Mouse (Mus musculus) hindbrain, embryonic 16.5 days (tissue): Measurements from ENCODE around the gene Phactr4. TPM values are rescaled to one million over a fixed set of nuclear protein-coding genes. Genes with fewer than 3 reads are reported as not detected.

Experiments used
- ATAC-seq: fragments of 200-750 bp; cut with Nextera tagmentation; 2 replicates; pipeline ENCODE4 v1.8.0; 2017; ENCODE audit warnings: moderate TSS enrichment, moderate library complexity
- H3K27ac ChIP-seq: fragments of 300-500 bp; sonication (generic); 2 replicates; pipeline ENCODE4 v1.5.1; 2014; ENCODE audit warnings: low read depth, mild to moderate bottlenecking, control low read depth, low read length, moderate library complexity
- H3K27me3 ChIP-seq: fragments of 300-500 bp; sonication (generic); replicated peaks from 2 replicates; pipeline ENCODE4 v1.6.1; 2014; ENCODE audit warnings: low read length; ENCODE audit not compliant: control insufficient read depth, insufficient read depth
- H3K36me3 ChIP-seq: fragments of 300-500 bp; sonication (generic); 2 replicates; pipeline ENCODE4 v1.6.1; 2014; ENCODE audit warnings: mild to moderate bottlenecking, low read length, moderate library complexity, mixed read lengths; ENCODE audit not compliant: control insufficient read depth, insufficient read depth
- H3K4me1 ChIP-seq: fragments of 300-500 bp; sonication (generic); 2 replicates; pipeline ENCODE4 v1.6.1; 2014; ENCODE audit warnings: low read depth, low read length; ENCODE audit not compliant: control insufficient read depth, insufficient read depth
- H3K4me2 ChIP-seq: fragments of 300-500 bp; sonication (generic); 2 replicates; pipeline ENCODE4 v1.6.1; 2014; ENCODE audit warnings: mild to moderate bottlenecking, low read length, control low read depth, moderate library complexity
- H3K4me3 ChIP-seq: fragments of 300-500 bp; sonication (generic); 2 replicates; pipeline ENCODE4 v1.5.1; 2014; ENCODE audit warnings: mild to moderate bottlenecking, low read length, control low read depth, moderate library complexity
- H3K9ac ChIP-seq: fragments of 300-500 bp; sonication (generic); 2 replicates; pipeline ENCODE4 v1.6.1; 2014; ENCODE audit warnings: low read depth, mild to moderate bottlenecking, control low read depth, low read length, moderate library complexity
- H3K9me3 ChIP-seq: fragments of 300-500 bp; sonication (generic); 2 replicates; pipeline ENCODE4 v1.6.1; 2014; ENCODE audit warnings: mild to moderate bottlenecking, low read length, moderate library complexity; ENCODE audit not compliant: control insufficient read depth
- WGBS: fragments of 180-500 bp; shearing (Covaris S2); extraction: QIAGEN DNeasy Blood & Tissue Kit; methylation state at CpG from one replicate; pipeline ENCODE4 v1.1.7; 2014; 5-methylcytosine and 5-hydroxymethylcytosine counted together
- polyA plus RNA-seq: library from polyadenylated mRNA; unstranded; fragments of >200 nt; fragmentation: Nextera tagmentation; extraction: Ambion mirVana; gene quantifications from 2 replicates; pipeline ENCODE4 v1.2.1, GENCODE M21; 2015

Phactr4 gene
- polyA plus RNA-seq, 1 experiment from 2014 or later, result 5.0 TPM

DNA sequence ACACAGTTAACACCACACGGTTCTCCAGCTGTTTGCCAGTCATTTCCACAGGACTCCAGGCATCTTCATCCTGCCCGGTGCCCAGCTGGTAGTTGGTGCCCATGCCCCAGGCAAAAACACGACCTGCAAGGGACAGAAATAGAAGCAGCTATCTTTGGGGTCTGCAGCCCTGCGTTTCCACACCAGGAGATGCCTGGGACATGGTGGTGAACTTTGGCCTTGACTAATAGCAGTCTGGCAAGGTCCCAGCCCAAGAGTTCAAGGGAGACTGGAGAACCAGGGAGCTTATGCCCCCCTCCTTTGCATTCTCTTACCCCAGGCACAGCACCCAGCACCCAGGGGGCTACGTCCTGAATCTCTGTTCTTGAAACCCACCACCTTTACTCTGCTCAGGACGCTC is 89.4 kb downstream of the Phactr4 start:
- H3K4me2 ChIP-seq, result no peak overlapping the region
- 89% methylated on average over 6 of the region's 6 CpGs for WGBS
- no peak overlapping the region for H3K9ac ChIP-seq
- no peaks in the 10 kb centered on the region for H3K9me3 ChIP-seq
- ATAC-seq, result no peak
- H3K27ac ChIP-seq, result no peak overlapping the region
- H3K4me3 ChIP-seq, result no peak overlapping the region
- peaks cover 14% of the 10 kb centered on the region for H3K4me1 ChIP-seq
- no peaks in the 10 kb centered on the region for H3K27me3 ChIP-seq
- H3K36me3 ChIP-seq, result peaks cover 9% of the 10 kb centered on the region; the same call in 1 of the 2 replicates

DNA sequence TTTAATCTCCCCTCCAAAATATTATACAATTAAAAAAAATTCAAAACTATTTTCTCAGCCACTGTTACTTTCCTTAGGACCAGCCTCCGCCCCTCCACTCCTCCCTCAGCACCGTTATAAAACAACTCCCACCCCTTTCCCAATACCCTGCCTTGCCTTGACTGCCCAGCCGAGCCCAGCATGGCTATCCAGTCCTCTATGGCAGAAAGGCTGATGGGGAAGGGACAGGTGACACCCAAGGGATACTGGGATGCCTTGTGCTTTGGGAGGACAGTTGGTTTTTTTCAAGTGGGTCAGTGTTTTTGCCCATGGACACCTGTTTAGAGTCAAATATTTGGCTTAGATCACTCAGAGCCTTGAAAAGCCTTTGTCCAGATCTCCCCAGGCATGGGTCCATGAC is 90.3 kb downstream of the Phactr4 start:
- WGBS, result 72% methylated on average over 3 of the region's 3 CpGs
- Histone ChIP-seq H3K9me3 (no peaks in the 10 kb centered on the region), H3K4me1 (peaks cover 16% of the 10 kb centered on the region), H3K4me3 (no peak overlapping the region), H3K27ac (no peak overlapping the region), H3K4me2 (no peak overlapping the region), H3K36me3 (peaks cover 7% of the 10 kb centered on the region; the same call in 1 of the 2 replicates), H3K9ac (no peak overlapping the region), H3K27me3 (no peaks in the 10 kb centered on the region)
- no peak for ATAC-seq

DNA sequence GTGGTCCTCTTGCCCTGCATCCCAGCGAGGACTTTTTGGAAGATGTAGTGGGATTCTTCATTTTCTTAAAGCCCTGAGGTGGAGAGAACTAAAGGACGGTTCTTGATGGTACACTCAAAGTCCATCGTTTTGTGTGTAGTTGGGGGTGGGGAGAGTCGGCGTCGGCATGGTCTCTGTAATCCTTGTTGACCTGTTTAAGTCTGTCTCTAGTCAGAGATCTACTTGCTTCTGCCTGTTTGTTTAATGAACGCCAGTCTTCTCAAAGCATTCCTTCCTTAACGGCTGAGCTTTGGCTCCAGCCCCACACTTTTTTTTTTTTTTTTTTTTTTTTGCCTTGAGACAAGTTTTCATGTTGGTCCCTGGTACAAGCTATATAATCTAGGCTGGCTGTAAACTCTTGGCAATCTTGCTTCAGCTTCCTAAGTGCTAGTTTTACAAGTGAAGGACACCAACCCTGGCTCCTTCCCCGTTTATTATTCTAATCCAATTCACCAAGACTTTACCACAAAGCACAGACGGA is 92.4 kb downstream of the Phactr4 start:
- Histone ChIP-seq H3K9ac (peak overlapping the region; percentile 96), H3K9me3 (no peaks in the 10 kb centered on the region), H3K27ac (peak overlapping the region; percentile 86), H3K36me3 (peaks cover 9% of the 10 kb centered on the region; the same call in 1 of the 2 replicates), H3K27me3 (no peaks in the 10 kb centered on the region), H3K4me2 (peak overlapping the region; percentile 82), H3K4me1 (peaks cover 16% of the 10 kb centered on the region), H3K4me3 (peak overlapping the region; percentile 88)
- no peak for ATAC-seq
- 10% methylated on average over 10 of the region's 10 CpGs for WGBS

GRCm38 (mm10) chr4:132329115-132329834 is 93.0 kb downstream of the Phactr4 start, which contains the start of gene Trnau1ap:
TSS of gene Trnau1ap (minus strand) at chr4:132329538.
- Histone ChIP-seq H3K4me1 (peaks cover 16% of the 10 kb centered on the region), H3K4me2 (peak within 1 kb of the TSS; percentile 82), H3K9me3 (no peaks in the 10 kb centered on the region), H3K4me3 (peak within 1 kb of the TSS; percentile 88), H3K27ac (peak within 1 kb of the TSS; percentile 86), H3K36me3 (peaks cover 9% of the 10 kb centered on the region), H3K9ac (peak within 1 kb of the TSS; percentile 96), H3K27me3 (no peaks in the 10 kb centered on the region)
- ATAC-seq, result peak; percentile 97
- WGBS, result under 1% methylated on average over 52 of the region's 52 CpGs

DNA sequence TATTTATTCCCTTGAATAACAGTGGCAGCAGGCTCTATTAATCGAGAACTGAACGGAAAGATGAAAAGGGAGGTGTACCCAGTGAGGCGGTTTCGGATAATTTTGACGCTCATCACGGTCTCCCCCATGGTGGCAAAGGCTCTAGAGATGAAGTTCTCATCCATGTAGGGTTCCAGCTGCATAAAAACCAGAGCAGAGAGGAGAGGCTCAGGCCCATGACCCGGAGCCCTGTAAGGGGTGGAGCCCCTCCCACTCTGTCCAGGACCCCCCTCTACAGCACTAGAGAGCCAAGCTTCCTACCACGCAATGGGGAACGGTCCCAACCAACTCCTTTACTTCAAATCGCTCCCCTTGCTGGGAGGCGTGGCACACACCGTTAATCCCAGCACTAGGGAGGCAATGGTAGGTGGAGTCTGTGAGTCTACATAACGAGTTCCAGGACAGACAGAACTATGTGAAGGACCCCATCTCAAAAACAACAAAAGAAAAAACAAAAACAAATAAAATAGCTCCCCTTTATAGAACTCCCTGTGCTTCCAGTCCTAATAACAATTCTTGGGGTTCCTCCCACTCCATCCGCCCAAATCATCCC is 93.8 kb downstream of the Phactr4 start:
- peak overlapping the region; percentile 86; the same call in 1 of the 2 replicates for H3K27ac ChIP-seq
- H3K4me1 ChIP-seq, result peaks cover 16% of the 10 kb centered on the region
- H3K4me2 ChIP-seq, result peak overlapping the region; percentile 82
- no peaks in the 10 kb centered on the region for H3K27me3 ChIP-seq
- peak overlapping the region; percentile 88 for H3K4me3 ChIP-seq
- H3K9me3 ChIP-seq, result no peaks in the 10 kb centered on the region
- 48% methylated on average over 14 of the region's 14 CpGs for WGBS
- 0 out of 2 replicates have a peak, but pooled peaks have one; percentile 16 for ATAC-seq
- peaks cover 12% of the 10 kb centered on the region for H3K36me3 ChIP-seq
- H3K9ac ChIP-seq, result peak overlapping the region; percentile 96

DNA sequence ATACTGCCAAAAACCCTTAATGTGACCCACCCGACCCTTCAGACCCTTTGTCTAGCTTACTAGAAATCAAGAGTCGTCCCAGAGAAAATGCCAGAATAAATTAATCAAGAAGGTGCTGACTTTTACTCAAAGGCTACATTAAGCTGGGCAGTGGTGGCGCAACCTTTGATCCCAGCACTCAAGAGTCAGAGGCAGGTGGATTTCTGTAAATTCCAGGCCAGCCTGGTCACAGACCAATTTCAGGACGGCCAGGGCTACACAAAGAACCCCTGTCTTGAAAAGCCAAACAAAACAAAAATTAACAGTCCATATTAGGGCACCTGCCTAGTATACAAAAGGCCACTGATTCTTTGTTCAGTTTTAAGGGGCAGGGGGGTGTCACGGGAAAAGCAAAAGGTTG is 95.8 kb downstream of the Phactr4 start:
- ATAC-seq, result no peak
- Histone ChIP-seq H3K9me3 (no peaks in the 10 kb centered on the region), H3K27me3 (no peaks in the 10 kb centered on the region), H3K4me3 (no peak overlapping the region), H3K36me3 (peaks cover 14% of the 10 kb centered on the region), H3K4me1 (peaks cover 16% of the 10 kb centered on the region), H3K27ac (no peak overlapping the region), H3K9ac (no peak overlapping the region), H3K4me2 (no peak overlapping the region)
- 78% methylated on average over 5 of the region's 5 CpGs for WGBS

GRCm38 (mm10) chr4:132315711-132316110 is 106.6 kb downstream of the Phactr4 start:
- WGBS, result 87% methylated on average over 8 of the region's 8 CpGs
- H3K4me3 ChIP-seq, result no peak overlapping the region

DNA sequence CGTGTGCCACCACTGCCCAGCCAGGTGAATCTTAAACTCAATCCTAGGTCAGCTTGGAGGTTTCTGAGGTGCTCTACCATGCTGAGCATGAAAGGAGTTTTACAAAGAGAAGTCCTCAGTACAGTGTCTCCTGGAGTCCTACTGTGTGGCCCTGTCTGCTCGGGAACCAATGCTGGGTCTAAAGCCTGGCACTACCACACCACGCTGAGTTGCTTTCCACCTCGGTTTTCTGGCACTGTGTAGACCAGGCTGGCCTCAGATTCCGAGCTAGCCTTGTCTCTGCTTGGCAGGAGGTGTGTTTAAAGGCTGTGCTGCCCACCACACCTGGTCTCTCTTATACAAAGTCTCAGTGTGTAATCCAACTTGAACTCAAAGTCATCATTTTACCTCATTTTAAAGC is 109.7 kb downstream of the Phactr4 start:
- Histone ChIP-seq H3K27me3 (no peaks in the 10 kb centered on the region), H3K4me2 (no peak overlapping the region), H3K9me3 (no peaks in the 10 kb centered on the region), H3K36me3 (peaks cover 44% of the 10 kb centered on the region), H3K9ac (no peak overlapping the region), H3K4me1 (peaks cover 10% of the 10 kb centered on the region), H3K4me3 (no peak overlapping the region), H3K27ac (no peak overlapping the region)
- no peak for ATAC-seq
- 83% methylated on average over 5 of the region's 5 CpGs for WGBS

More at GRCm38 (mm10) chr4:132315711-132316110, 106.6 kb downstream of the Phactr4 start:
- no peak for ATAC-seq
- no peak overlapping the region for H3K9ac ChIP-seq
- no peaks in the 10 kb centered on the region for H3K27me3 ChIP-seq
- no peak overlapping the region for H3K4me2 ChIP-seq
- H3K27ac ChIP-seq, result no peak overlapping the region
- no peaks in the 10 kb centered on the region for H3K9me3 ChIP-seq
- no peaks in the 10 kb centered on the region for H3K4me1 ChIP-seq
- H3K36me3 ChIP-seq, result peaks cover 52% of the 10 kb centered on the region

DNA sequence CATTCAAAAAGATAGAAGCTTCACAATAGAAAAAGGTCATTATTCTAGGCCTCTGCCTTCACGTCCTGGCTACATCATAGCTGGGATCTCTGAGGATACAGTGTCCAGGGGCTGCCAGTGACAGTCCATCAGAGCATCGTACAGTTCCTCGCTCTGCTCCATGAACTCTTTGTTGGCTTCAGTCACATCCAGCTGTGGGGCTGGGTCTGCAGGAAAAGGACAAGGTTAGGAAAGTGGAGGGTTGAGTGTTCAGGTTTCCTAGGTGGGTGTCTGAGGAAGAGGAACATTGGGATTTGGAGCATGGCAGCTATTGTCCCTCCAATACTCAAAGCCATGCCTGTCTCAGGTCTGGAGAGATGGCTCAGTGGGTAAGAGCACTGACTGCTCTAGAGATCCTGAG is 110.5 kb downstream of the Phactr4 start:
- Histone ChIP-seq H3K27ac (no peak overlapping the region), H3K9me3 (no peaks in the 10 kb centered on the region), H3K4me3 (no peak overlapping the region), H3K36me3 (peaks cover 41% of the 10 kb centered on the region), H3K4me2 (no peak overlapping the region), H3K4me1 (peaks cover 10% of the 10 kb centered on the region), H3K27me3 (no peaks in the 10 kb centered on the region), H3K9ac (no peak overlapping the region)
- ATAC-seq, result no peak
- 57% methylated on average over 3 of the region's 3 CpGs for WGBS
